Mouse (Mus musculus): ENCODE results near the gene Prkch. TPM values are rescaled to one million over a fixed set of nuclear protein-coding genes. Genes with fewer than 3 reads are reported as not detected.

Gene Prkch
- polyA plus RNA-seq, 1 experiment from 2014 or later: 6.4 TPM

DNA sequence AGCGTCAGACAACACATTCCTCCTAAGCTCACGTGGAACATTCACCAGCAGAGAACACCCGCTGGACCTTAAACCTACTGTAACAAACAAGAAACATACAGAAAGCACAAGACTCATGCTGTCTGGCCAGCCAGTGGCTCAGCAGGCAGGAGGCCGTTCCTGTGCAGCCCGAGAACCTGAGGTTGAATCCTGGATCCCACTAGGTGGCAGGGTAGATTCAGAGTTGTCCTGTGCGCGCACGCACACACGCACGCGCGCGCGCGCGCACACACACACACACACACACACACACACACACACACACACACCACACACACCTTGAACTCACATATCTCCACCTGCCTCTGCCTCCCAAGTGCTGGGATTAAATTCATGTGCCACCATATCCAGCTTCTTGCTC, 110.5 kb downstream of the Prkch start:
- WGBS: 83% methylated on average over 16 of the region's 16 CpGs
- H3K36me3 ChIP-seq (ENCODE audit: control insufficient read depth, insufficient read depth, low read length): no peaks in the 10 kb centered on the region
- no peak overlapping the region for H3K4me2 ChIP-seq (ENCODE audit: low read length)

DNA sequence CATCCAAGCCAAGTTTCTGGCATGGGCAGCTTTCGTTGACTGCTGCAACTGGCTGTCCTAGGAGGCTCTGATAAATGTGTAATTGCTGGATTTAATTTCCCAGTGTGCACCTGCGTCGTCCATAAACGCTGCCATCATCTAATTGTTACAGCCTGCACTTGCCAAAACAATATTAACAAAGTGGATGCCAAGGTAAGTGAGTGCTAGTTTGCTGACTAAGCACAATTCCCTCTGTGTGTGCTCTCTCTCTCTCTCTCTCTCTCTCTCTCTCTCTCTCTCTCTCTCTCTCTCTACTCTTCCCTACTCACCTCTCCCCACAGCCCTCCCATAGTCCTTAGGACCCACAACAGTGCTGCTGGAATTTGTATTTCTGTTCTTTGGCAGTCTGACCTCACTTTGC, 111.5 kb downstream of the Prkch start:
- H3K4me1 ChIP-seq (ENCODE audit: control insufficient read depth, insufficient read depth, low read depth, low read length): peaks cover 5% of the 10 kb centered on the region; the same call in 1 of the 2 replicates
- 62% methylated on average over 4 of the region's 4 CpGs for WGBS
- no peaks in the 10 kb centered on the region for H3K27me3 ChIP-seq (replicated peaks; ENCODE audit: control insufficient read depth, insufficient read depth, low read length)
- H3K4me2 ChIP-seq (ENCODE audit: low read length): no peak overlapping the region
- no peak overlapping the region for H3K27ac ChIP-seq (ENCODE audit: low read depth, low read length)
- H3K9ac ChIP-seq (ENCODE audit: low read depth, low read length): no peak overlapping the region
- H3K36me3 ChIP-seq (ENCODE audit: control insufficient read depth, insufficient read depth, low read length): no peaks in the 10 kb centered on the region
- ATAC-seq: no peak
- no peaks in the 10 kb centered on the region for H3K9me3 ChIP-seq (ENCODE audit: control insufficient read depth, low read length)
- no peak overlapping the region for H3K4me3 ChIP-seq (ENCODE audit: low read length)

More for the DNA sequence above, 110.5 kb downstream of the Prkch start:
- no peak overlapping the region; the same call in 1 of the 2 replicates for H3K9ac ChIP-seq (ENCODE audit: low read depth, low read length)
- H3K27ac ChIP-seq (ENCODE audit: low read depth, low read length): no peak overlapping the region
- H3K4me1 ChIP-seq (ENCODE audit: control insufficient read depth, insufficient read depth, low read depth, low read length): peaks cover 3% of the 10 kb centered on the region; the same call in 1 of the 2 replicates
- H3K4me3 ChIP-seq (ENCODE audit: low read length): no peak overlapping the region
- H3K9me3 ChIP-seq (ENCODE audit: control insufficient read depth, low read length): no peaks in the 10 kb centered on the region
- H3K27me3 ChIP-seq (replicated peaks; ENCODE audit: control insufficient read depth, insufficient read depth, low read length): no peaks in the 10 kb centered on the region
- no peak for ATAC-seq

DNA sequence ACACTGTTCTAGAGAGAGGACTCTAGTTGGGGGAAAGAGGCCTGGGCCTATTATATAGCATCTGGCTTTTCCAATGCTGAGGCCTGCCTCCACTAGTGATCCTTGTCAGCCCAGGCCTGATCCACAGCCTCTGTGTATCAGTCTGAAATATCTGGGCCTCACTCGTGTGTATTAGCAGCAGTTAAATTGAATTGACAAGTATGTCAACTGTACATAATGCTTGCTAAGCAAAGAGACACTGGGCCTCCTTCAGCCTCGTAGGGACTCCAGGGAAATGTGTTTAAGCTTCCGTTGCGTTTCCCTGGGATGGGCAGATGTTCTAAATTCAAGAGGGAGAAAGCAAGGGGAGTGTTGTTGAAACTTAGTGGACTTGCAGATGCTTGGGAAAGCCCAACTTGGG, 112.3 kb downstream of the Prkch start:
- no peak overlapping the region for H3K4me3 ChIP-seq (ENCODE audit: low read length)
- H3K4me2 ChIP-seq (ENCODE audit: low read length): no peak overlapping the region
- no peaks in the 10 kb centered on the region for H3K9me3 ChIP-seq (ENCODE audit: control insufficient read depth, low read length)
- H3K4me1 ChIP-seq (ENCODE audit: control insufficient read depth, insufficient read depth, low read depth, low read length): peaks cover 5% of the 10 kb centered on the region; the same call in 1 of the 2 replicates
- ATAC-seq: no peak
- no peaks in the 10 kb centered on the region for H3K36me3 ChIP-seq (ENCODE audit: control insufficient read depth, insufficient read depth, low read length)
- no peak overlapping the region for H3K27ac ChIP-seq (ENCODE audit: low read depth, low read length)
- H3K27me3 ChIP-seq (replicated peaks; ENCODE audit: control insufficient read depth, insufficient read depth, low read length): no peaks in the 10 kb centered on the region
- 80% methylated on average over 4 of the region's 4 CpGs for WGBS
- no peak overlapping the region for H3K9ac ChIP-seq (ENCODE audit: low read depth, low read length)

DNA sequence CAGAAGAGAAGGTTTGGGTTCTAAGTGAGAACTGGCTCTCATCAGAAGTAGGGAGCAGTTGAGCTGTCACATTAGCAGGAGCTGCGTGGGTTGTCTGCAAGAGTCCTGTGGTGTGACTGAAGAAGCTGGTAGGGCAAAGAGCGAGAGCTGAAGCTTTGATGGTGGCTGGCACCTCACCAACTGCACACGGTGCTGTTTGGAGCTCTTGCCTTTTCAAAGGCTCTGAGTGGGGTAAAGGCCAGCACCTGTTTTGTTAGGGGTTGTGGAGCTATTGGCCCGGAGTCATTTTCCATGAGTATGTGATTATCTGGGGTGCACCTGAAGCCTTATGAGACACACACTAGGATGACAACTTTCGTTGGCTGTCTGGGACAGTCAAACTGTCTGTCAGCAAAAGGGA, 113.8 kb downstream of the Prkch start:
- 79% methylated on average over 5 of the region's 5 CpGs for WGBS
- H3K9ac ChIP-seq (ENCODE audit: low read depth, low read length): no peak overlapping the region; the same call in 1 of the 2 replicates
- no peak overlapping the region for H3K4me2 ChIP-seq (ENCODE audit: low read length)
- no peak for ATAC-seq
- H3K36me3 ChIP-seq (ENCODE audit: control insufficient read depth, insufficient read depth, low read length): no peaks in the 10 kb centered on the region
- H3K4me3 ChIP-seq (ENCODE audit: low read length): no peak overlapping the region
- H3K9me3 ChIP-seq (ENCODE audit: control insufficient read depth, low read length): no peaks in the 10 kb centered on the region
- no peaks in the 10 kb centered on the region for H3K27me3 ChIP-seq (replicated peaks; ENCODE audit: control insufficient read depth, insufficient read depth, low read length)
- H3K27ac ChIP-seq (ENCODE audit: low read depth, low read length): no peak overlapping the region
- H3K4me1 ChIP-seq (ENCODE audit: control insufficient read depth, insufficient read depth, low read depth, low read length): peaks cover 5% of the 10 kb centered on the region; the same call in 1 of the 2 replicates

DNA sequence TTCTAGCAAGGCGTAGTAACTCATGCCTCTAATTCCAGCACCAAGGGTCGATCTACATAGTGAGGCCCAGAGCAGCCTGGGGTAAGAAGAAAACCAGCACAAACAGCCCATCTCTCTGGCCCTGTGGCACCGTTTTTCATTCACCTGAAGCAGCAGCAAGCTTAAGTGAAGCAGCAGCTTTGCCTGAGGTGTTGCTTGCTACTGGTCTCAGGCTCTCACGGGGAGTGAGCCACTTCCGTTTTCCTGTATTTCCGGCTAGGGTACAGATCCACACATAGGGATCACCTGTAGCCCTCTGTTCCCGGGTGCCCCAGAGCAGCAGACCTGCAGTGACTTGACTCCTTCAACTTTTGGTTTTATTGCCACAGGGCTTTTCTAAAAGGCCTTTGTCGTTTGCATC, 114.2 kb downstream of the Prkch start:
- H3K9me3 ChIP-seq (ENCODE audit: control insufficient read depth, low read length): no peaks in the 10 kb centered on the region
- no peak overlapping the region for H3K9ac ChIP-seq (ENCODE audit: low read depth, low read length)
- ATAC-seq: no peak
- H3K27me3 ChIP-seq (replicated peaks; ENCODE audit: control insufficient read depth, insufficient read depth, low read length): no peaks in the 10 kb centered on the region
- no peak overlapping the region for H3K4me3 ChIP-seq (ENCODE audit: low read length)
- no peak overlapping the region for H3K4me2 ChIP-seq (ENCODE audit: low read length)
- H3K4me1 ChIP-seq (ENCODE audit: control insufficient read depth, insufficient read depth, low read depth, low read length): peaks cover 5% of the 10 kb centered on the region; the same call in 1 of the 2 replicates
- H3K27ac ChIP-seq (ENCODE audit: low read depth, low read length): no peak overlapping the region
- no peaks in the 10 kb centered on the region for H3K36me3 ChIP-seq (ENCODE audit: control insufficient read depth, insufficient read depth, low read length)
- WGBS: 80% methylated on average over 8 of the region's 8 CpGs

DNA sequence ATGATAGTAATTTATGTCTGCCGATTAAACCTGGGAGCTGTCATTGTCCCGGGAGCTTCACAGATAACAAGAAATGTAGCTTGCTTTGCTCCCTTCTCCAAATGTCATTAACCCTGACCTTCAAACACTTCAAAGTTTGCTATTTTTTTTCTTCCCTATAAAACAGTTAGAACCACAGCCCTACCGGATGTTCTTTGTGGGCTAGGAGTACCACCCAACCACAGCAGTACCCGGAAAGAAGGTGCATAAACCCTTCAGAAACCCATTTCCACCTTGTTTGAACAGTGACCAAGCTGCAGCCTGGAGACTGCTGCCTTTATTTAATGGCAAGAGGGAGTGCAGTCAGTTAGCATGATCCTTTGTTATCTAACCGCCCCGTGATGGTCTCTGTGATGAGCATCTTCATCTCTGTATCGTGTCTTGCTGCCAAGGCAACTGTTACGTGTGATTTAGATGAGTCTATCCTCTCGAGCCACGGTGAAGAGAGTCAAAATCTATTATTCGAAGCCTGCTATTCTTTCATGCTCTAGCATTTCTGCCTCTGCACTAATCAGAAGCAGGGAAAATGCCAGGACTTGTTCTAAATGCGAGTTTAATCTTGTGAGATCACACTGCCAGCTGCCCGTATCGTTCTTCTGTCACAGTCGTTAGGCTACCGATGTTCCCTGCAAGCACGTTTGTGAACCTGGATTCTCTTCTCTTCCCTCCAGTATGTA, 115.0 kb downstream of the Prkch start:
- no peak overlapping the region for H3K4me3 ChIP-seq (ENCODE audit: low read length)
- H3K36me3 ChIP-seq (ENCODE audit: control insufficient read depth, insufficient read depth, low read length): no peaks in the 10 kb centered on the region
- no peaks in the 10 kb centered on the region for H3K9me3 ChIP-seq (ENCODE audit: control insufficient read depth, low read length)

DNA sequence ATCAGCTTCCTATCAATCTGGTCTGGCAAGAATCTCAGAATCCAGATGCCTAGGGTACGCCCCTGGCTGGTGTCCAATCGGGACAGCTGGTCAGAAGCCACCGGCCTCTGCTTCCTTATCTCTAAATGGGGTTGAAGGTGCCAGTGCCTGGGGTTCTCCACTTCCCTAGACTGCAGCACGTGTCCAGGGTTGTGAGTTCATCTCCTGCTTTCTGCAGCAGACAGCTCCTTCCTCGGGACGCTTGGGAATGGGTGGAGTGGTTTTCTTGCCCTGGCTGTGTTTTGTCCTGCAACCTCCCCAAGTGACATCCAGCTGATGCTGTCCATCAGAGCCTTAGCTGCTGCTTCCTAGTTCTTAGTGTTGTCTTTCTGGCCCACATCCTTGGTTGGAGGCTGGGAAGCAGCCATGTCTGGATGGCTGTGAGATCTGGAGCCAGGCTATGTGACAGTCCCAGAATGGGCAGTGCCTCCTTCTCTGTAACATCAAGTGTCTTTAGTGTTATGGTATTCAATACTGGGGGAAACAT, 116.0 kb downstream of the Prkch start:
- no peak overlapping the region for H3K27ac ChIP-seq (ENCODE audit: low read depth, low read length)
- H3K4me3 ChIP-seq (ENCODE audit: low read length): no peak overlapping the region
- peaks cover 5% of the 10 kb centered on the region; the same call in 1 of the 2 replicates for H3K4me1 ChIP-seq (ENCODE audit: control insufficient read depth, insufficient read depth, low read depth, low read length)
- WGBS: 56% methylated on average over 6 of the region's 6 CpGs
- no peaks in the 10 kb centered on the region for H3K36me3 ChIP-seq (ENCODE audit: control insufficient read depth, insufficient read depth, low read length)
- H3K9ac ChIP-seq (ENCODE audit: low read depth, low read length): no peak overlapping the region
- H3K27me3 ChIP-seq (replicated peaks; ENCODE audit: control insufficient read depth, insufficient read depth, low read length): no peaks in the 10 kb centered on the region
- no peaks in the 10 kb centered on the region for H3K9me3 ChIP-seq (ENCODE audit: control insufficient read depth, low read length)
- no peak overlapping the region for H3K4me2 ChIP-seq (ENCODE audit: low read length)
- no peak for ATAC-seq

More for the DNA sequence above, 115.0 kb downstream of the Prkch start:
- no peak overlapping the region for H3K9ac ChIP-seq (ENCODE audit: low read depth, low read length)
- H3K4me1 ChIP-seq (ENCODE audit: control insufficient read depth, insufficient read depth, low read depth, low read length): peaks cover 5% of the 10 kb centered on the region; the same call in 1 of the 2 replicates
- 45% methylated on average over 17 of the region's 17 CpGs for WGBS
- H3K27ac ChIP-seq (ENCODE audit: low read depth, low read length): peak overlapping the region; percentile 2; the same call in 1 of the 2 replicates
- no peaks in the 10 kb centered on the region for H3K27me3 ChIP-seq (replicated peaks; ENCODE audit: control insufficient read depth, insufficient read depth, low read length)
- ATAC-seq: peak; percentile 59
- peak overlapping the region; percentile 6; the same call in 1 of the 2 replicates for H3K4me2 ChIP-seq (ENCODE audit: low read length)

DNA sequence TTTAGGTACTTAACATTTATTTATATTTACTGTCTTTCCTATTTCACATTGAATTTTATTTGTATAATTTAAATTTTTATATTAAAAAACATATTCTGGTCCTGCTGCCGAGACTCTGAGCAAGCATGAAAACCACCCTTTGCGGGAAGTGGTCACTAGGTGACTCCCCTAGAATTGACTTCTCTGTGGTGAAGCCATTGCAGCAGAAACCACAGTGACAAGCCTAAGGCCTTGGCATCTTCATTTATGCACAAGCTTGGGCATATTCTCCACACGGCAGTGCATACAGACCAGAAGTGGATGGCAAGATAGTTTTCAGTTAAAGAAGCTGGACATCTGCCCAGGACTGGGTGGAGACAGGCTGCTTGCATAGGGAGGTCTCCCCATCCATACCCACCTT, 117.4 kb downstream of the Prkch start:
- no peaks in the 10 kb centered on the region for H3K27me3 ChIP-seq (replicated peaks; ENCODE audit: control insufficient read depth, insufficient read depth, low read length)
- no peak overlapping the region for H3K4me3 ChIP-seq (ENCODE audit: low read length)
- no peaks in the 10 kb centered on the region for H3K36me3 ChIP-seq (ENCODE audit: control insufficient read depth, insufficient read depth, low read length)
- no peak for ATAC-seq
- no peak overlapping the region for H3K9ac ChIP-seq (ENCODE audit: low read depth, low read length)
- H3K9me3 ChIP-seq (ENCODE audit: control insufficient read depth, low read length): no peaks in the 10 kb centered on the region
- H3K4me1 ChIP-seq (ENCODE audit: control insufficient read depth, insufficient read depth, low read depth, low read length): peaks cover 5% of the 10 kb centered on the region; the same call in 1 of the 2 replicates
- H3K4me2 ChIP-seq (ENCODE audit: low read length): no peak overlapping the region
- H3K27ac ChIP-seq (ENCODE audit: low read depth, low read length): no peak overlapping the region
- 85% methylated on average over 3 of the region's 3 CpGs for WGBS

DNA sequence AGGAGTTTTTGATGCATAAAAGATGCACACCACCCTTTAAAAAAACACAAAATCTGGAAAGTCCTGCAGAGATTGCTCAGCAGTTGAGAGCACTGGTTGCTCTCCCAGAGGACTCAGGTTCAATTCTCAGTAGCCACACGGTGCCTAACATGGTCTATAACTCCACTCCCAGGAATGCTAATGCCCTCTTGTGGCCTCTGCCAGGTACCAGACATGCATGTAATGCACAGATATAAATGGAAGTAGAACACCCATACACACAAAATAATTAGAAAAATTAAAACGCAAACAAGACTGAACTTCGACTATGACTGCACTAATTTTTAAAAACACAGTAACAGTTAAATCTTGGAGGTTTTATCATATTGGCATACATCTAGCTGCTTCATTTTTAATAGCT, 119.8 kb downstream of the Prkch start:
- no peaks in the 10 kb centered on the region for H3K36me3 ChIP-seq (ENCODE audit: control insufficient read depth, insufficient read depth, low read length)
- peaks cover 5% of the 10 kb centered on the region; the same call in 1 of the 2 replicates for H3K4me1 ChIP-seq (ENCODE audit: control insufficient read depth, insufficient read depth, low read depth, low read length)
- 81% methylated on average over 3 of the region's 3 CpGs for WGBS
- ATAC-seq: no peak
- no peaks in the 10 kb centered on the region for H3K9me3 ChIP-seq (ENCODE audit: control insufficient read depth, low read length)
- no peak overlapping the region for H3K4me2 ChIP-seq (ENCODE audit: low read length)
- no peak overlapping the region for H3K9ac ChIP-seq (ENCODE audit: low read depth, low read length)
- no peak overlapping the region for H3K27ac ChIP-seq (ENCODE audit: low read depth, low read length)
- H3K27me3 ChIP-seq (replicated peaks; ENCODE audit: control insufficient read depth, insufficient read depth, low read length): no peaks in the 10 kb centered on the region
- no peak overlapping the region for H3K4me3 ChIP-seq (ENCODE audit: low read length)

Measured in hindbrain, embryonic 16.5 days (tissue).